Mouse (Mus musculus) gastrocnemius, adult 2 months (tissue): ENCODE measurements around the gene Mfsd10. TPM values are rescaled to one million over a fixed set of nuclear protein-coding genes. Genes with fewer than 3 reads are reported as not detected.

ENCODE experiments used
- DNase-seq: peaks from one replicate; pipeline ENCODE4 v3.0.0; 2022
- H3K27ac ChIP-seq: fragments of 200-600 bp; 2 replicates; pipeline ENCODE4 v1.8.1; 2022; ENCODE audit warnings: mild to moderate bottlenecking
- H3K4me3 ChIP-seq: fragments of 200-600 bp; 2 replicates; pipeline ENCODE4 v1.8.1; 2022; ENCODE audit warnings: mild to moderate bottlenecking, moderate library complexity
- CTCF ChIP-seq: fragments of 200-600 bp; IDR thresholded peaks from 2 replicates; pipeline ENCODE4 v1.8.1; 2022; ENCODE audit warnings: antibody characterized with exemption, mild to moderate bottlenecking, moderate library complexity
- intact Hi-C: fragments of 180-260 bp; cut with DNase I; formaldehyde crosslinking; loops from one replicate; pipeline ENCODE4 v1.15.1; 2025
- total RNA-seq, 2 experiments: library from RNA; stranded (reverse); gene quantifications; 2 replicates each; pipeline ENCODE4 v1.2.3; 2021

Gene Mfsd10
- total RNA-seq, 2 experiments from 2014 or later: 4.2 to 6.4 TPM

- Histone ChIP-seq H3K4me3 (no peak overlapping the region), H3K27ac (peak overlapping the region; percentile 40)
- intact Hi-C loops: no loop called here
- DNase-seq: no peak
- no peak for TF ChIP-seq CTCF
These were observed 45.5 kb downstream of the Mfsd10 start for GRCm38 (mm10) chr5:34591388-34592004.

- no peak for DNase-seq
- Histone ChIP-seq H3K27ac (peak overlapping the region; percentile 40; the same call in 1 of the 2 replicates), H3K4me3 (no peak overlapping the region)
- no peak for TF ChIP-seq CTCF
- intact Hi-C loops: no loop called here
These were observed 46.3 kb downstream of the Mfsd10 start for GRCm38 (mm10) chr5:34590702-34591101.

- no peak for TF ChIP-seq CTCF
- intact Hi-C loops: no loop called here
- no peak overlapping the region for H3K4me3 ChIP-seq
- H3K27ac ChIP-seq: 0 out of 2 replicates have a peak overlapping the region, but pooled peaks have one; percentile 24
- no peak for DNase-seq
These were observed 47.0 kb downstream of the Mfsd10 start for GRCm38 (mm10) chr5:34590059-34590458.

- Histone ChIP-seq H3K27ac (no peak overlapping the region), H3K4me3 (no peak overlapping the region)
- no peak for TF ChIP-seq CTCF
- intact Hi-C loops: no loop called here
- no peak for DNase-seq
These were observed 49.1 kb downstream of the Mfsd10 start for GRCm38 (mm10) chr5:34587881-34588280.

- Histone ChIP-seq H3K4me3 (no peak overlapping the region), H3K27ac (no peak overlapping the region)
- intact Hi-C loops: no loop called here
- no peak for TF ChIP-seq CTCF
- no peak for DNase-seq
These were observed 51.8 kb downstream of the Mfsd10 start for GRCm38 (mm10) chr5:34585216-34585615.

Other genes starting within 250 kb of the Mfsd10 start
- 1 to 10 TPM; 2.3 to 3.0 TPM for gene Tnip2, start 123.2 kb downstream of the Mfsd10 start, total RNA-seq
- gene Sh3bp2, start 111.4 kb downstream of the Mfsd10 start, total RNA-seq: 1 to 10 TPM in 1 of 2 experiments, under 1 TPM in 1; 0.98 to 7.7 TPM
- 10 to 100 TPM; 72.3 to 74.9 TPM for gene Add1, start 63.5 kb downstream of the Mfsd10 start, total RNA-seq
- gene Nop14, start 22.9 kb upstream of the Mfsd10 start, total RNA-seq: 10 to 100 TPM; 14.6 to 15.2 TPM
- 1 to 10 TPM; 1.0 to 4.2 TPM for gene Grk4, start 23.2 kb upstream of the Mfsd10 start, total RNA-seq
- gene Htt, start 124.5 kb upstream of the Mfsd10 start, total RNA-seq: 1 to 10 TPM; 7.2 to 9.9 TPM